Mouse (Mus musculus) liver, embryonic 13.5 days (tissue): ENCODE measurements at regions not wholly inside any gene's neighbourhood (a gene's known extent, or its start where the extent isn't known, plus 50 kb on each side); places are given as distances from the start of the nearest gene placed in this dataset.

ENCODE experiments used
- ATAC-seq: fragments of 200-750 bp; cut with Nextera tagmentation; 2 replicates; pipeline ENCODE4 v1.8.0; 2017; ENCODE audit warnings: low read depth, mild to moderate bottlenecking, moderate number of reproducible peaks, moderate library complexity
- DNase-seq: peaks from one replicate; pipeline ENCODE4 v3.0.0; 2022
- H3K27ac ChIP-seq: fragments of 300-500 bp; sonication (generic); 2 replicates; pipeline ENCODE4 v1.5.1; 2015; ENCODE audit warnings: moderate library complexity, mild to moderate bottlenecking, inconsistent platforms
- H3K27me3 ChIP-seq: fragments of 300-500 bp; sonication (generic); 2 replicates; pipeline ENCODE4 v1.6.1; 2015; ENCODE audit warnings: mild to moderate bottlenecking, inconsistent platforms
- H3K36me3 ChIP-seq: fragments of 300-500 bp; sonication (generic); 2 replicates; pipeline ENCODE4 v1.6.1; 2015; ENCODE audit warnings: mild to moderate bottlenecking, inconsistent platforms
- H3K4me1 ChIP-seq: fragments of 300-500 bp; sonication (generic); replicated peaks from 2 replicates; pipeline ENCODE4 v1.6.1; 2015; ENCODE audit warnings: inconsistent platforms
- H3K4me2 ChIP-seq: fragments of 300-500 bp; sonication (generic); 2 replicates; pipeline ENCODE4 v1.6.1; 2015; ENCODE audit warnings: inconsistent platforms, mild to moderate bottlenecking, moderate library complexity
- H3K4me3 ChIP-seq: fragments of 300-500 bp; sonication (generic); replicated peaks from 2 replicates; pipeline ENCODE4 v1.5.1; 2015; ENCODE audit warnings: mild to moderate bottlenecking, inconsistent platforms
- H3K9ac ChIP-seq: fragments of 300-500 bp; sonication (generic); 2 replicates; pipeline ENCODE4 v1.6.1; 2015; ENCODE audit warnings: mild to moderate bottlenecking, inconsistent platforms
- H3K9me3 ChIP-seq: fragments of 300-500 bp; sonication (generic); replicated peaks from 2 replicates; pipeline ENCODE4 v1.6.1; 2016; ENCODE audit warnings: inconsistent platforms
- WGBS: fragments of 180-500 bp; shearing (Covaris S2); methylation state at CpG from one replicate; pipeline ENCODE4 v1.1.7; 2015; ENCODE audit not compliant: insufficient replicate concordance; 5-methylcytosine and 5-hydroxymethylcytosine counted together

GRCm38 (mm10) chr17:70942478-70942877, 60.0 kb upstream of the Myom1 start:
- 78% methylated on average over 5 of the region's 5 CpGs for WGBS
- H3K9me3 ChIP-seq: no peaks in the 10 kb centered on the region
- peaks cover 4% of the 10 kb centered on the region; the same call in 1 of the 2 replicates for H3K4me1 ChIP-seq
- no peak for ATAC-seq
- no peak overlapping the region for H3K27ac ChIP-seq
- H3K9ac ChIP-seq: no peak overlapping the region
- H3K27me3 ChIP-seq: no peaks in the 10 kb centered on the region
- no peak overlapping the region for H3K4me3 ChIP-seq
- H3K4me2 ChIP-seq: no peak overlapping the region
- H3K36me3 ChIP-seq: no peaks in the 10 kb centered on the region
- no peak for DNase-seq

GRCm38 (mm10) chr17:70934258-70934657, 68.2 kb upstream of the Myom1 start:
- Histone ChIP-seq H3K36me3 (no peaks in the 10 kb centered on the region), H3K27me3 (no peaks in the 10 kb centered on the region), H3K4me2 (no peak overlapping the region), H3K27ac (no peak overlapping the region), H3K4me1 (no peaks in the 10 kb centered on the region), H3K9ac (no peak overlapping the region), H3K4me3 (no peak overlapping the region), H3K9me3 (no peaks in the 10 kb centered on the region)
- WGBS: 72% methylated on average over 1 of the region's 1 CpGs
- ATAC-seq (no peak), DNase-seq (no peak)

- DNase-seq (no peak), ATAC-seq (no peak)
- Histone ChIP-seq H3K9me3 (no peaks in the 10 kb centered on the region), H3K4me1 (no peaks in the 10 kb centered on the region), H3K27me3 (no peaks in the 10 kb centered on the region), H3K9ac (no peak overlapping the region), H3K4me2 (no peak overlapping the region), H3K27ac (no peak overlapping the region), H3K36me3 (no peaks in the 10 kb centered on the region), H3K4me3 (no peak overlapping the region)
- WGBS: 56% methylated on average over 4 of the region's 4 CpGs
These were observed 69.0 kb upstream of the Myom1 start for GRCm38 (mm10) chr17:70933122-70934050.

GRCm38 (mm10) chr17:70932565-70932964, 69.9 kb upstream of the Myom1 start:
- H3K9ac ChIP-seq: no peak overlapping the region
- ATAC-seq (no peak), DNase-seq (no peak)
- H3K36me3 ChIP-seq: no peaks in the 10 kb centered on the region
- H3K27ac ChIP-seq: no peak overlapping the region
- H3K9me3 ChIP-seq: no peaks in the 10 kb centered on the region
- no peaks in the 10 kb centered on the region for H3K27me3 ChIP-seq
- H3K4me2 ChIP-seq: no peak overlapping the region
- H3K4me1 ChIP-seq: no peaks in the 10 kb centered on the region
- no peak overlapping the region for H3K4me3 ChIP-seq

GRCm38 (mm10) chr17:70930600-70930999, 71.8 kb upstream of the Myom1 start:
- Histone ChIP-seq H3K27me3 (no peaks in the 10 kb centered on the region), H3K36me3 (no peaks in the 10 kb centered on the region)
- 53% methylated on average over 9 of the region's 9 CpGs for WGBS

GRCm38 (mm10) chr17:70929582-70929981, 72.9 kb upstream of the Myom1 start:
- DNase-seq (no peak), ATAC-seq (no peak)
- WGBS: 48% methylated on average over 1 of the region's 1 CpGs
- Histone ChIP-seq H3K4me1 (no peaks in the 10 kb centered on the region), H3K4me3 (no peak overlapping the region), H3K27ac (no peak overlapping the region), H3K4me2 (no peak overlapping the region), H3K27me3 (no peaks in the 10 kb centered on the region), H3K9ac (no peak overlapping the region), H3K36me3 (no peaks in the 10 kb centered on the region), H3K9me3 (no peaks in the 10 kb centered on the region)

More at GRCm38 (mm10) chr17:70930600-70930999, 71.8 kb upstream of the Myom1 start:
- Histone ChIP-seq H3K9me3 (no peaks in the 10 kb centered on the region), H3K9ac (no peak overlapping the region), H3K27ac (no peak overlapping the region), H3K4me2 (no peak overlapping the region), H3K4me1 (no peaks in the 10 kb centered on the region), H3K4me3 (no peak overlapping the region)
- ATAC-seq (no peak), DNase-seq (no peak)

- no peaks in the 10 kb centered on the region for H3K9me3 ChIP-seq
- H3K4me1 ChIP-seq: no peaks in the 10 kb centered on the region
- H3K27ac ChIP-seq: no peak overlapping the region
- WGBS: 50% methylated on average over 8 of the region's 8 CpGs
- DNase-seq (no peak), ATAC-seq (no peak)
- peak overlapping the region; percentile 26; the same call in 1 of the 2 replicates for H3K4me2 ChIP-seq
- no peaks in the 10 kb centered on the region for H3K36me3 ChIP-seq
- no peak overlapping the region for H3K9ac ChIP-seq
- no peaks in the 10 kb centered on the region for H3K27me3 ChIP-seq
- H3K4me3 ChIP-seq: no peak overlapping the region
These were observed 71.3 kb upstream of the Tgif1 start for GRCm38 (mm10) chr17:70924565-70925220.

- H3K27ac ChIP-seq: no peak overlapping the region
- H3K4me1 ChIP-seq: no peaks in the 10 kb centered on the region
- DNase-seq: no peak
- 71% methylated on average over 13 of the region's 13 CpGs for WGBS
- no peaks in the 10 kb centered on the region for H3K36me3 ChIP-seq
- no peaks in the 10 kb centered on the region for H3K27me3 ChIP-seq
- no peak for ATAC-seq
- no peak overlapping the region for H3K4me3 ChIP-seq
- no peak overlapping the region for H3K4me2 ChIP-seq
- no peaks in the 10 kb centered on the region for H3K9me3 ChIP-seq
- H3K9ac ChIP-seq: no peak overlapping the region
These were observed 68.3 kb upstream of the Tgif1 start for GRCm38 (mm10) chr17:70921681-70922080.

- DNase-seq (no peak), ATAC-seq (no peak)
- Histone ChIP-seq H3K9me3 (no peaks in the 10 kb centered on the region), H3K4me1 (no peaks in the 10 kb centered on the region), H3K36me3 (no peaks in the 10 kb centered on the region), H3K27me3 (no peaks in the 10 kb centered on the region), H3K27ac (no peak overlapping the region), H3K9ac (no peak overlapping the region), H3K4me3 (no peak overlapping the region), H3K4me2 (no peak overlapping the region)
These were observed 66.8 kb upstream of the Tgif1 start for GRCm38 (mm10) chr17:70920181-70920580.

- no peaks in the 10 kb centered on the region for H3K36me3 ChIP-seq
- no peak for DNase-seq
- ATAC-seq: no peak
- H3K27ac ChIP-seq: no peak overlapping the region
- WGBS: 71% methylated on average over 19 of the region's 19 CpGs
- H3K9me3 ChIP-seq: no peaks in the 10 kb centered on the region
- H3K4me2 ChIP-seq: no peak overlapping the region
- no peak overlapping the region for H3K4me3 ChIP-seq
- no peaks in the 10 kb centered on the region for H3K27me3 ChIP-seq
- H3K4me1 ChIP-seq: no peaks in the 10 kb centered on the region
- H3K9ac ChIP-seq: no peak overlapping the region
These were observed 64.0 kb upstream of the Tgif1 start for GRCm38 (mm10) chr17:70917183-70917935.

GRCm38 (mm10) chr17:70916089-70916750, 62.9 kb upstream of the Tgif1 start:
- no peak overlapping the region for H3K4me3 ChIP-seq
- WGBS: 43% methylated on average over 12 of the region's 12 CpGs
- no peaks in the 10 kb centered on the region for H3K4me1 ChIP-seq
- DNase-seq (no peak), ATAC-seq (no peak)
- no peaks in the 10 kb centered on the region for H3K36me3 ChIP-seq
- no peaks in the 10 kb centered on the region for H3K27me3 ChIP-seq
- H3K27ac ChIP-seq: no peak overlapping the region
- no peak overlapping the region for H3K9ac ChIP-seq
- no peak overlapping the region for H3K4me2 ChIP-seq
- no peaks in the 10 kb centered on the region for H3K9me3 ChIP-seq
